In genomic region chr4:132180710-132181109, GRCm38 (mm10) we compare ENCODE assay signal across 8 mouse cellular contexts. TPM values are rescaled to one million over a fixed set of nuclear protein-coding genes. Genes with fewer than 3 reads are reported as not detected.
DNase-seq lines count a peak whose midpoint lies in the region; ATAC-seq and TF ChIP-seq lines count a peak whose summit lies in the region.

No protein-coding gene starts in this region.

- TF ChIP-seq EP300 in heart, postnatal 0 days (IDR thresholded peaks at IDR 0.05; ENCODE audit: low read depth), result no peak

- WGBS in heart, postnatal 0 days, result 76% methylated on average over 9 of the region's 9 CpGs
- WGBS in midbrain, embryonic 14.5 days, result 82% methylated on average over 9 of the region's 9 CpGs
- WGBS in midbrain, embryonic 15.5 days, result 77% methylated on average over 9 of the region's 9 CpGs

- H3K27ac ChIP-seq in heart, postnatal 0 days (ENCODE audit: low read depth), result no peak overlapping the region
- H3K27ac ChIP-seq in midbrain, embryonic 14.5 days (replicated peaks; ENCODE audit: low read depth, low read length), result no peak overlapping the region
- H3K27ac ChIP-seq in midbrain, embryonic 15.5 days, result no peak overlapping the region

- no peak overlapping the region for H3K4me2 ChIP-seq in heart, postnatal 0 days (ENCODE audit: low read depth, low read length)
- no peak overlapping the region for H3K4me2 ChIP-seq in midbrain, embryonic 14.5 days (ENCODE audit: low read length)
- no peak overlapping the region for H3K4me2 ChIP-seq in midbrain, embryonic 15.5 days

- H3K9me3 ChIP-seq in heart, postnatal 0 days (replicated peaks; ENCODE audit: control insufficient read depth, low read length), result no peaks in the 10 kb centered on the region
- no peaks in the 10 kb centered on the region for H3K9me3 ChIP-seq in midbrain, embryonic 14.5 days (ENCODE audit: control insufficient read depth, low read length)
- H3K9me3 ChIP-seq in midbrain, embryonic 15.5 days, result no peaks in the 10 kb centered on the region

- no peak overlapping the region for H3K4me3 ChIP-seq in heart, postnatal 0 days (ENCODE audit: low read depth, low read length)
- no peak overlapping the region for H3K4me3 ChIP-seq in midbrain, embryonic 14.5 days (replicated peaks; ENCODE audit: low read depth, low read length)
- H3K4me3 ChIP-seq in midbrain, embryonic 15.5 days, result no peak overlapping the region

- peaks cover 36% of the 10 kb centered on the region for H3K36me3 ChIP-seq in heart, postnatal 0 days (replicated peaks; ENCODE audit: control insufficient read depth, insufficient read depth, low read length)
- peaks cover 42% of the 10 kb centered on the region for H3K36me3 ChIP-seq in midbrain, embryonic 14.5 days (ENCODE audit: control insufficient read depth, insufficient read depth, low read length)
- H3K36me3 ChIP-seq in midbrain, embryonic 15.5 days (replicated peaks), result peaks cover 8% of the 10 kb centered on the region

- H3K4me1 ChIP-seq in heart, postnatal 0 days (ENCODE audit: control insufficient read depth, insufficient read depth), result no peaks in the 10 kb centered on the region
- H3K4me1 ChIP-seq in midbrain, embryonic 14.5 days (ENCODE audit: control insufficient read depth, insufficient read depth, low read length), result no peaks in the 10 kb centered on the region
- H3K4me1 ChIP-seq in midbrain, embryonic 15.5 days, result no peaks in the 10 kb centered on the region

- no peak for DNase-seq in heart, postnatal 0 days (ENCODE audit: low spot score)
- no peak for DNase-seq in heart, adult 8-10 months (ENCODE audit: low spot score)
- DNase-seq in midbrain, embryonic 14.5 days, result peak; percentile 54
- peak; percentile 59 for DNase-seq in adrenal gland, postnatal 10 days
- DNase-seq in kidney, postnatal 14 days, result peak; percentile 41
- DNase-seq in testis, postnatal 14 days (ENCODE audit: low spot score), result peak; percentile 46

- ATAC-seq in heart, postnatal 0 days (ENCODE audit: insufficient read depth, low read depth), result no peak
- ATAC-seq in midbrain, embryonic 14.5 days (ENCODE audit: low FRiP score, low TSS enrichment), result no peak
- no peak for ATAC-seq in midbrain, embryonic 15.5 days (replicated peaks)
- ATAC-seq in monocyte, adult 5-6 weeks (replicated peaks; ENCODE audit: insufficient number of reproducible peaks, low FRiP score, low TSS enrichment, poor library complexity, severe bottlenecking), result no peak

- no peak overlapping the region for H3K9ac ChIP-seq in heart, postnatal 0 days (replicated peaks; ENCODE audit: low read depth, low read length)
- no peak overlapping the region for H3K9ac ChIP-seq in midbrain, embryonic 14.5 days (replicated peaks; ENCODE audit: low read length)
- no peak overlapping the region for H3K9ac ChIP-seq in midbrain, embryonic 15.5 days

- TF ChIP-seq CTCF in heart, postnatal 0 days (IDR thresholded peaks at IDR 0.05; ENCODE audit: low read depth), result peak; percentile 22; the same call in 1 of the 2 replicates

- H3K27me3 ChIP-seq in heart, postnatal 0 days (ENCODE audit: control insufficient read depth, insufficient read depth, low read length), result no peaks in the 10 kb centered on the region
- no peaks in the 10 kb centered on the region for H3K27me3 ChIP-seq in midbrain, embryonic 14.5 days (ENCODE audit: control insufficient read depth, insufficient read depth, low read length)
- H3K27me3 ChIP-seq in midbrain, embryonic 15.5 days (replicated peaks), result no peaks in the 10 kb centered on the region

RNA-seq across cellular contexts. Expression of gene Ythdf2, which starts 31.4 kb away (rescaled TPM):
- 28.7 and 43.3 TPM in 2 replicates for total RNA-seq in heart, postnatal 0 days (2014; rRNA removed; ENCODE audit: low replicate concordance)
- polyA plus RNA-seq in heart, postnatal 0 days (2015; fragmentation: Nextera tagmentation; extraction: Ambion mirVana), result 48.1 and 52.4 TPM in 2 replicates
- 10 to 100 TPM; 23.8 to 27.1 (median 26.5) TPM for total RNA-seq in heart, adult 8-10 months (2022)
- 130 and 169 TPM in 2 replicates for polyA plus RNA-seq in midbrain, embryonic 14.5 days (2014; fragmentation: Nextera tagmentation; extraction: Ambion mirVana)
- polyA plus RNA-seq in midbrain, embryonic 15.5 days (2015; fragmentation: Nextera tagmentation; extraction: Ambion mirVana), result 117 and 120 TPM in 2 replicates
- 10 to 100 TPM; 48.9 to 54.4 TPM for total RNA-seq in adrenal gland, postnatal 10 days (2021)
- total RNA-seq in monocyte, adult 5-6 weeks (2017), result 47.1 to 94.4 TPM (median 48.4 TPM) in 3 replicates

RNA-seq across cellular contexts. Expression of gene Oprd1, which starts 36.4 kb away (rescaled TPM):
- total RNA-seq in heart, postnatal 0 days (2014; rRNA removed; ENCODE audit: low replicate concordance), result 0.93 and 1.1 TPM in 2 replicates
- 0.37 and 0.70 TPM in 2 replicates for polyA plus RNA-seq in heart, postnatal 0 days (2015; fragmentation: Nextera tagmentation; extraction: Ambion mirVana)
- total RNA-seq in heart, adult 8-10 months (2022), result under 1 TPM; 0.09 to 0.28 (median 0.21) TPM
- polyA plus RNA-seq in midbrain, embryonic 14.5 days (2014; fragmentation: Nextera tagmentation; extraction: Ambion mirVana), result 0.08 and 0.15 TPM in 2 replicates
- polyA plus RNA-seq in midbrain, embryonic 15.5 days (2015; fragmentation: Nextera tagmentation; extraction: Ambion mirVana), result 0.37 and 0.48 TPM in 2 replicates
- under 1 TPM; 0.51 to 0.55 TPM for total RNA-seq in adrenal gland, postnatal 10 days (2021)
- not detected in 3 replicates for total RNA-seq in monocyte, adult 5-6 weeks (2017)

Comparison
In these comparisons a context has a peak if more than half of its experiments do, and no peak if none do; other contexts are left out.
1. DNase-seq: peak in midbrain, embryonic 14.5 days (single experiment), adrenal gland, postnatal 10 days (single experiment), kidney, postnatal 14 days (single experiment) and testis, postnatal 14 days (single experiment); none in heart, postnatal 0 days (single experiment) and heart, adult 8-10 months (single experiment).